Mouse (Mus musculus) kidney, embryonic 15.5 days (tissue): ENCODE results near the gene Zfp704. TPM values are rescaled to one million over a fixed set of nuclear protein-coding genes. Genes with fewer than 3 reads are reported as not detected.

ENCODE experiments used
- ATAC-seq: fragments of 200-750 bp; cut with Nextera tagmentation; replicated peaks from 2 replicates; pipeline ENCODE4 v1.8.0; 2017; ENCODE audit warnings: moderate TSS enrichment; ENCODE audit not compliant: low FRiP score
- H3K27ac ChIP-seq: fragments of 300-500 bp; sonication (generic); 2 replicates; pipeline ENCODE4 v1.5.1; 2015; ENCODE audit warnings: mild to moderate bottlenecking, inconsistent platforms
- H3K27me3 ChIP-seq: fragments of 300-500 bp; sonication (generic); 2 replicates; pipeline ENCODE4 v1.6.1; 2015; ENCODE audit warnings: inconsistent platforms
- H3K36me3 ChIP-seq: fragments of 300-500 bp; sonication (generic); 2 replicates; pipeline ENCODE4 v1.6.1; 2015; ENCODE audit warnings: inconsistent platforms
- H3K4me1 ChIP-seq: fragments of 300-500 bp; sonication (generic); 2 replicates; pipeline ENCODE4 v1.6.1; 2015; ENCODE audit warnings: inconsistent platforms
- H3K4me2 ChIP-seq: fragments of 300-500 bp; sonication (generic); 2 replicates; pipeline ENCODE4 v1.6.1; 2015; ENCODE audit warnings: moderate library complexity, mild to moderate bottlenecking, inconsistent platforms
- H3K4me3 ChIP-seq: fragments of 300-500 bp; sonication (generic); replicated peaks from 2 replicates; pipeline ENCODE4 v1.5.1; 2015; ENCODE audit warnings: mild to moderate bottlenecking, inconsistent platforms
- H3K9ac ChIP-seq: fragments of 300-500 bp; sonication (generic); 2 replicates; pipeline ENCODE4 v1.6.1; 2015; ENCODE audit warnings: mild to moderate bottlenecking, inconsistent platforms
- H3K9me3 ChIP-seq: fragments of 300-500 bp; sonication (generic); replicated peaks from 2 replicates; pipeline ENCODE4 v1.6.1; 2016; ENCODE audit warnings: inconsistent platforms
- WGBS: fragments of 180-500 bp; shearing (Covaris S2); methylation state at CpG from one replicate; pipeline ENCODE4 v1.1.7; 2015; ENCODE audit warnings: mixed read lengths; 5-methylcytosine and 5-hydroxymethylcytosine counted together
- polyA plus RNA-seq: library from polyadenylated mRNA; unstranded; fragments of >200 nt; fragmentation: Nextera tagmentation; extraction: Ambion mirVana; gene quantifications from 2 replicates; pipeline ENCODE4 v1.2.1, GENCODE M21; 2015

The Zfp704 gene
- polyA plus RNA-seq, 1 experiment from 2014 or later: 12.1 TPM

DNA sequence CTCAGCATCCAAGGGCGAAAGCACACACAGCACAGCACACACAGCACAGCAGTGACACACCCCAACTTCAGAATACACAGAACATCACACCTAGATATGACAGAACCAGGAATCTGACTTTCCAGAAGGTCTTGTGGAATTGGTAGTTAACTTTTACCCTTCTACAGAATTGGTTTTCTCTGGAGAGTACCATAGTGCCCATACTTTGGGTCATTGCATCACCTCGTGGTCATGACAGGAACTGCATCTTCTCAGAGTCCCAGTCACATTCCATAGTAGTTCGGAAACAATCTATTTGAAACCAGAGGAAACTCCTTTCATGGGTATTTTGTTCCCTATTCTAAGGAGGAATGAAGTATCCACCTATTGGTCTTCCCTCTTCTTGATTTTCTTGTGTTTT lies 143.6 kb downstream of the Zfp704 start:
- no peaks in the 10 kb centered on the region for H3K9me3 ChIP-seq
- WGBS: 45% methylated on average over 3 of the region's 3 CpGs
- H3K4me2 ChIP-seq: no peak overlapping the region

DNA sequence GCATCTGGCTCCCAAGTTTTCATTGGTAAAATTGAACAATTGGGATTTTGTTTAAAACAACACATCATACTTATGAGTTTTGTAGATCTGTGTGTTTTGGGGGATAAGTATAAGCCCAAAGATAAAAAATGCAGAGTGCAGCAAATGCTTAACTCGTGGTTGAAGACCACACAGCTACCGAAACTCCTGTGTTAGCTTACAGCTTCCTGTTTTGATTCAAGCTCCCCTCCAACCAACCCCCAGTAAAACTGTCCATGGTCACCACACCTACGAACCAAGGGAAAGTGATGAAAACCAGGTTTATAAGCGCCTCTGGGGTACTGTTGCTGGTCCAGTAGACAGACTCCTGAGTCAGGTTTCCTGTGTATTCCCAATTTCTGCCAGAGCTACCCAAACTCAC lies 144.2 kb downstream of the Zfp704 start:
- H3K4me2 ChIP-seq: no peak overlapping the region
- H3K9ac ChIP-seq: no peak overlapping the region
- H3K36me3 ChIP-seq: peaks cover 33% of the 10 kb centered on the region
- H3K9me3 ChIP-seq: no peaks in the 10 kb centered on the region
- no peak overlapping the region for H3K27ac ChIP-seq
- H3K27me3 ChIP-seq: no peaks in the 10 kb centered on the region
- H3K4me1 ChIP-seq: 0 out of 2 replicates have a peak, but pooled peaks cover 3% of the 10 kb centered on the region
- H3K4me3 ChIP-seq: no peak overlapping the region
- 71% methylated on average over 4 of the region's 4 CpGs for WGBS
- ATAC-seq: no peak

More for the DNA sequence above, 143.6 kb downstream of the Zfp704 start:
- Histone ChIP-seq H3K27ac (no peak overlapping the region), H3K4me3 (no peak overlapping the region), H3K27me3 (no peaks in the 10 kb centered on the region), H3K36me3 (peaks cover 37% of the 10 kb centered on the region), H3K4me1 (0 out of 2 replicates have a peak, but pooled peaks cover 3% of the 10 kb centered on the region), H3K9ac (no peak overlapping the region)
- no peak for ATAC-seq

- Histone ChIP-seq H3K27me3 (no peaks in the 10 kb centered on the region), H3K4me1 (0 out of 2 replicates have a peak, but pooled peaks cover 3% of the 10 kb centered on the region), H3K4me2 (no peak overlapping the region), H3K4me3 (no peak overlapping the region), H3K36me3 (peaks cover 21% of the 10 kb centered on the region), H3K9me3 (no peaks in the 10 kb centered on the region), H3K9ac (no peak overlapping the region), H3K27ac (no peak overlapping the region)
- 79% methylated on average over 5 of the region's 5 CpGs for WGBS
- ATAC-seq: no peak
These were observed 148.2 kb downstream of the Zfp704 start for GRCm38 (mm10) chr3:9461660-9462059.

- H3K4me1 ChIP-seq: 0 out of 2 replicates have a peak, but pooled peaks cover 3% of the 10 kb centered on the region
- no peak overlapping the region for H3K27ac ChIP-seq
- ATAC-seq: no peak
- no peaks in the 10 kb centered on the region for H3K9me3 ChIP-seq
- no peak overlapping the region for H3K9ac ChIP-seq
- H3K36me3 ChIP-seq: peaks cover 21% of the 10 kb centered on the region
- 69% methylated on average over 6 of the region's 6 CpGs for WGBS
- no peak overlapping the region for H3K4me3 ChIP-seq
- H3K4me2 ChIP-seq: no peak overlapping the region
- H3K27me3 ChIP-seq: no peaks in the 10 kb centered on the region
These were observed 149.6 kb downstream of the Zfp704 start for GRCm38 (mm10) chr3:9460284-9460683.

DNA sequence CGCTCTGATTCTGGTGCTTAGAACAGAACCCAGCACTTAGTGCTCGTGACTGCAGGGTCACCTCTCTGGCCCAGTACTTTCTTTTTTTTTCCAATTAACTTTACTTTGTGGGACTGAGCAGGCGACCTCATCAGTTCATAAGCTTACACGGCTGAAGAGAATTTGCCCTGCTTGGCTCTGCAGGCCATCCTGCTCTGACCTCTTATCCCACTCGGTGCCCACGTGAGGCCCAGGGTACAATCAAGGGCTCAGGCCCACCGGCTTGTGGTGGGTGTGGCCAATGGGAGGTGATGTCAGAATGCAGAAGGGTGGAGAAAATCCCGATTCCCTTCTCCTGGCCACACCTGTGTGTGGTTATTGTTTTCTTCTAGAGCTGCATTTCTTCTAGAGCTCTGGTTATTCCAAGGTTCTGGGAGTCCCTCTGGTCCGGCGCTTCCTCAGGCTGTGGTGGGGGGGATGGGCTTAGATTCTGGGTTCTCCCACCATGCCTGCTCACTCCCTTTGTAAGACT lies 153.4 kb downstream of the Zfp704 start:
- Histone ChIP-seq H3K9me3 (no peaks in the 10 kb centered on the region), H3K27ac (no peak overlapping the region), H3K9ac (no peak overlapping the region), H3K36me3 (0 out of 2 replicates have a peak, but pooled peaks cover 2% of the 10 kb centered on the region), H3K4me2 (no peak overlapping the region), H3K4me1 (no peaks in the 10 kb centered on the region), H3K27me3 (no peaks in the 10 kb centered on the region), H3K4me3 (no peak overlapping the region)
- no peak for ATAC-seq
- WGBS: 70% methylated on average over 10 of the region's 10 CpGs

GRCm38 (mm10) chr3:9455351-9455750 lies 154.5 kb downstream of the Zfp704 start:
- Histone ChIP-seq H3K4me1 (no peaks in the 10 kb centered on the region), H3K9me3 (no peaks in the 10 kb centered on the region), H3K36me3 (0 out of 2 replicates have a peak, but pooled peaks cover 2% of the 10 kb centered on the region), H3K27me3 (no peaks in the 10 kb centered on the region), H3K4me2 (no peak overlapping the region), H3K9ac (no peak overlapping the region), H3K4me3 (no peak overlapping the region), H3K27ac (no peak overlapping the region)
- ATAC-seq: no peak
- 95% methylated on average over 5 of the region's 5 CpGs for WGBS

- Histone ChIP-seq H3K9ac (no peak overlapping the region), H3K27me3 (no peaks in the 10 kb centered on the region), H3K4me2 (no peak overlapping the region), H3K9me3 (no peaks in the 10 kb centered on the region), H3K4me1 (no peaks in the 10 kb centered on the region), H3K27ac (no peak overlapping the region), H3K36me3 (peaks cover 3% of the 10 kb centered on the region; the same call in 1 of the 2 replicates), H3K4me3 (no peak overlapping the region)
- no peak for ATAC-seq
- 83% methylated on average over 8 of the region's 8 CpGs for WGBS
These were observed 155.1 kb downstream of the Zfp704 start for GRCm38 (mm10) chr3:9454556-9455330.

- Histone ChIP-seq H3K4me3 (no peak overlapping the region), H3K4me2 (no peak overlapping the region), H3K9ac (no peak overlapping the region), H3K27ac (no peak overlapping the region), H3K9me3 (no peaks in the 10 kb centered on the region), H3K4me1 (no peaks in the 10 kb centered on the region), H3K36me3 (peaks cover 35% of the 10 kb centered on the region), H3K27me3 (no peaks in the 10 kb centered on the region)
- ATAC-seq: no peak
- 90% methylated on average over 12 of the region's 12 CpGs for WGBS
These were observed 159.4 kb downstream of the Zfp704 start for GRCm38 (mm10) chr3:9450521-9450920.

- Histone ChIP-seq H3K9me3 (no peaks in the 10 kb centered on the region), H3K27ac (no peak overlapping the region), H3K27me3 (no peaks in the 10 kb centered on the region), H3K4me1 (no peaks in the 10 kb centered on the region), H3K36me3 (peaks cover 37% of the 10 kb centered on the region), H3K4me2 (no peak overlapping the region), H3K9ac (no peak overlapping the region), H3K4me3 (no peak overlapping the region)
- WGBS: 76% methylated on average over 7 of the region's 7 CpGs
- no peak for ATAC-seq
These were observed 160.5 kb downstream of the Zfp704 start for GRCm38 (mm10) chr3:9449261-9450007.

GRCm38 (mm10) chr3:9448541-9448940 lies 161.3 kb downstream of the Zfp704 start:
- H3K9me3 ChIP-seq: no peaks in the 10 kb centered on the region
- H3K4me3 ChIP-seq: no peak overlapping the region
- H3K4me2 ChIP-seq: no peak overlapping the region
- H3K9ac ChIP-seq: no peak overlapping the region
- no peaks in the 10 kb centered on the region for H3K27me3 ChIP-seq
- no peaks in the 10 kb centered on the region for H3K4me1 ChIP-seq
- H3K36me3 ChIP-seq: peaks cover 44% of the 10 kb centered on the region
- 94% methylated on average over 5 of the region's 5 CpGs for whole genome bisulfite sequencing
- no peak overlapping the region for H3K27ac ChIP-seq
- no peak for ATAC-seq

GRCm38 (mm10) chr3:9444558-9444957 lies 165.3 kb downstream of the Zfp704 start:
- no peak for ATAC-seq
- peaks cover 49% of the 10 kb centered on the region for H3K36me3 ChIP-seq
- 59% methylated on average over 5 of the region's 5 CpGs for WGBS
- no peaks in the 10 kb centered on the region for H3K27me3 ChIP-seq
- H3K4me3 ChIP-seq: no peak overlapping the region
- H3K27ac ChIP-seq: no peak overlapping the region
- H3K4me2 ChIP-seq: no peak overlapping the region
- no peak overlapping the region for H3K9ac ChIP-seq
- H3K4me1 ChIP-seq: no peaks in the 10 kb centered on the region
- H3K9me3 ChIP-seq: no peaks in the 10 kb centered on the region

DNA sequence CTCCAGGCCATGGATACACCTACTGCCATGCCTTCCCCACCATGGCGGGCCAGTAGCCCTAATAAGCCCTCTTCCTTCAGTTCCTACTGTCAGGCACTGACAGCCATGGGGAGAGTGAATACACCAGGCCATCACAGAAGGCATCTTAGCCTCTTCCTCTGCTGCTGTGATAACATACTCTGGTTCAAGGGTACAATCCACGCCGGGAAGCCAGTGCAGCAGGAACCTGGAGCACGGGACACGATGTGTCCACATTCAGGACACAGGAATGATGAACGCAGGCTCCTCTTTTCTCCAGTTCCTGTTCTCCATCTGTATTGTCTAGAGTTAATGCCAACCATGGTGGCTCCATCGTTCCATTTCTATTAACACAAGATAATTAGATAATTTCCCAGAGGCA lies 165.9 kb downstream of the Zfp704 start:
- Histone ChIP-seq H3K9ac (no peak overlapping the region), H3K27ac (no peak overlapping the region), H3K9me3 (no peaks in the 10 kb centered on the region), H3K4me3 (no peak overlapping the region), H3K4me2 (no peak overlapping the region), H3K27me3 (no peaks in the 10 kb centered on the region), H3K4me1 (no peaks in the 10 kb centered on the region), H3K36me3 (peaks cover 54% of the 10 kb centered on the region)
- ATAC-seq: no peak
- 92% methylated on average over 7 of the region's 7 CpGs for WGBS
